Mouse (Mus musculus) frontal cortex, postnatal 36 days (tissue): ENCODE results near the gene Hapln1.

Experiments
- DNase-seq, 2 experiments: peaks; one replicate each; pipeline ENCODE4 v3.0.0; 2022; ENCODE audit warnings: low spot score in 2 of 2

Gene Hapln1

GRCm38 (mm10) chr13:89539205-89539886, at the start of gene Hapln1:
TSS of gene Hapln1 (plus strand) at chr13:89539796.
- peak; percentile 39 to 59 for DNase-seq

DNA sequence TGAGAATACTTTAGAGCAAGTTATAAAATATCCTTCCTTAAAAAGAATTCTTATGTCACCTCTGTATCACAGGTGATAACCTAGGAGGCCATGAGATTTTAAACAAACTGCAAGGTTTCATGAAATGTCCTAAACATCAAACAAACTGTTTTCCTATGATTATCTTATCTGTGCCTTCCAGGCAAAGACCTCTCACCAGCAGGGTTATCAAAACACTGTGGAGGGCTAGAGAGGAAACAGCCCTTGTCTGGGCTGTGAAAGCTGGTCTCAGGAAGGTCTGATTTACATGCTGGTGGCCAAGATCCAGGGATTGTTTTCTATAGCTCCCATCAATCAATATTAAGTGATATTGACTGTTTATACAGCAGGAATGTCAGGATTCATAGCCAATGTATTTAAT, 46.4 kb upstream of the Hapln1 start:
- DNase-seq: no peak

DNA sequence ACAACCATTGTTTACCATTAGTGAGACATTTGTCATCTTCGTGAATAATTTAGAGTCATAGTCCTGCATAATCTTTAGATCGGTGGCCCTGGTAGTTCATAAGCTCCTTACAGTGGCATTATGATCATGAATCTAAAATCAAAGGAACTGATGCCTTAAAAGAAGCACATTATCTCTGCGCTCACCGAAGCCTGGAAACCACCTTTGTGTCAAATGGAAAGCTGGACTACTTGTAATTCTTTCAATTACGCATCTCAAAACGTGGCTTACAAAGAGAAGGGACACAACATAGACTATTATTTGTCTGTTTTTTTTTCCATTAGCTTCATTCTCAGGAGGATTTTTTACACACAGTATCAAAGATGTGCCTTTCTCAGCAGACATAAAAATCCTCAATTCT, 45.9 kb upstream of the Hapln1 start:
- DNase-seq: no peak

- no peak for DNase-seq
Measured at GRCm38 (mm10) chr13:89496569-89496968, 43.0 kb upstream of the Hapln1 start.

GRCm38 (mm10) chr13:89499419-89499818, 40.2 kb upstream of the Hapln1 start:
- DNase-seq: no peak

- DNase-seq: no peak
Measured at GRCm38 (mm10) chr13:89521507-89521908, 18.1 kb upstream of the Hapln1 start.

DNA sequence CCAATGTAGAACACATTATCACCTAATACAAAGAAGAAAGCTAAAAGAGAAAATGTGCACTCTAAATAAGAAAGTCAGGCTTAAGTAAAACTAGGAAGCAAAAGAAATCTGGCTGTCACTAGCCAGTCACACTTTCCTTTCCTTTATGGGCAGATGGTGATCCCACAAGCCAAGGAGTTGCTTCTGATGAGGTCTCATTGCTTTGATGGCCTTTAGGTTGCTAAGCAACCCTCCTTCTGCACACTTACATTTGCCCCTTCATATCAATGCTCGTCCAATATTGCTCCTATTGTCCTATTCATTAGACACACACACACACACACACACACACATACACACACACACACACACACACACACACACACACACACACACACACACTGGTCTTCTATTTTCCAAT, 10.9 kb upstream of the Hapln1 start:
- no peak for DNase-seq

DNA sequence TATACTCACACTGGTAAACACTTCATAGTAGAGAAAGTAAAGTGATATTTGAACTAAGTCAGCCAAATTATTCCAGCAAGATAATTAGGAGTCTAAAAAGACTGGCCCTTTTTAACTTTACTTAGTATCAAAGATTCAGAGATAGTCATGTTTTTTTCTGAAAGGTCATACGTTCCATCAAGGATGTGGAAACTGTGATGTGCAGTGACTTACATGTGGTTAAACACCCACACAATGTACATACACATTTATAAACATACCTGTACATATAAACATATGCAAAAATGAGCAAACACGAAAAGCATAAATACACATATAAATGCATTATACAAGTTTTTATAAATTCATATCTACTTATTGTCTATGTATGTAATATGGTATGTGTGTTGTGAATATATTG, 9.2 kb upstream of the Hapln1 start:
- no peak for DNase-seq

DNA sequence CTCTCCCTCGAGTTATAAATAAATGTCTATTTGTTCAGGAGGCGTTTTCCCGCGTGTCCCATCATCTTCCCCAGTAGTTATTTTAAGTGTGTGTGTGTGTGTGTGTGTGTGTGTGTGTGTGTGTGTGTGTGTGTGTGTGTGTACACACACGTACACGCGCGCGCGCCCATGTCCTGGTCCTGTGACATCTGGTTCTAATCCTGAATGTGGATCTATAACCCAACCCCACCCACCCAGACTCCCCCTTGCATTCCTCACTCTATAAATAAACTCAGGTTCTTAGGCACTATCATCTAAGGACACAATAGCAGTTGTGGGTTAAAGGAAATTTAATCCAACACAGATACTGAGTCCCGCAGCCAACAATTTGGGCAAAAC, 280 bp downstream of the Hapln1 start:
- DNase-seq: no peak

GRCm38 (mm10) chr13:89540301-89540982, 846 bp downstream of the Hapln1 start:
- no peak for DNase-seq

DNA sequence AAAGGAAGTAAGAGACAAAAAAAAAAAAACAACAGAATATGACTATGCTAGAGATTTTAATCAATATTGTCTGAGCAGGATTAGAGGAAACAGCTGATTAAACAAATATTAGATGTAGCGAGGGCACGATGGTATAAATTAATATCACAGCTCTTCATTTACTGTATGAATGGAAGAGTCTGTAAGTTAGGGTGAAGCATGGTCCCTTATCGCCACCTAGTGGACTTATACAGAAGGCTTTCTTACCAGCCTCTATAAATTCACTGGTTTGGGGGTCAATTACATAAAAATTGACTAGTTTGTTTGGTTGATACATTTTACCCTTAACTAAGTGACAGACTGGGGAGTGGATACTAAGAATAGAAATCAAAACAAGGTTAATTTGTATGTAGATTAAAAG, 3.4 kb downstream of the Hapln1 start:
- peak in 1 of 2 experiments; percentile 61 for DNase-seq

DNA sequence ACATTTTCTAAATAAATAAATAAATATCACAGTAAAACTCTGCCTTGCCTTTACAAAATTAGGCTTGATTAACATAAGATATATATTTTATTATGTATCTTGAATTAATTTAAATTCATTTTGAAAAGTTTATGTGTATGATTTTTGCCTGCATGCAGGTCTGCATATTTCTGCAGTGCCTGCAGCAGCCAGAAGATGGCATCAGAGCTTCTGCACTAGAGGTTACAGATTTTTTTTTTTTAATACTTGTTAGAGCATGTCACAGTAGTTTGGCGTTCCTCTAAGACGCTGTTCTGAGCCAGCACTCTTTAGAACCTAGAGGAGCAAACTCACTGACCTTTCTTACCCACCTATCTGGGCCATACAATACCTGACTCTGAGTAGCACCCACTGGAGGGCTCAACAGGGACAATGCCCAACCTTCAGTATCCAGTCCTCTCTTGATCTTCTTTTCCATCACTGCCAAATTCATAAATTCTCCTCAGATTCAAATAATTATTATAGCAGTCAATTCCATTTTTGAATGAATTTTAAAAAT, 8.7 kb downstream of the Hapln1 start:
- peak; percentile 38 to 69 for DNase-seq

- no peak for DNase-seq
Measured at GRCm38 (mm10) chr13:89549507-89549906, 9.9 kb downstream of the Hapln1 start.

DNA sequence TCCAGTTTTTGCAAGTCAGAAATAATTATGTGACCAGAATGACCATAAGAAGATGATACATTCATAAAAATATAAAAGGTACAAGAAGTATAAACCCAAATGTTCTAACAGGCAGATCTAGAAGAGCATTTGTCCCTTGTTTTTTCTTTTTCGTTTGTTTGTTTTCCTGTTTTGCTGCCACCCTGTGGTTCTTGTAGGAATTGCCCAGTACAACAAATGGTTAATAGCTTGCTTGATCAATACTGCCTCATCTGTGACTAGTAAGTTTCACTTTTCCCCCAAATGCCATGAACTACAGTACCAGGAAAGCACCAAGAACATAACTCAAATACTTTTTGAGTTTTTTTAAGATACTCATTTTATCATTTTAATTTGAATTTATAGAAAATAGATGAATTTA, 11.9 kb downstream of the Hapln1 start:
- DNase-seq: no peak

DNA sequence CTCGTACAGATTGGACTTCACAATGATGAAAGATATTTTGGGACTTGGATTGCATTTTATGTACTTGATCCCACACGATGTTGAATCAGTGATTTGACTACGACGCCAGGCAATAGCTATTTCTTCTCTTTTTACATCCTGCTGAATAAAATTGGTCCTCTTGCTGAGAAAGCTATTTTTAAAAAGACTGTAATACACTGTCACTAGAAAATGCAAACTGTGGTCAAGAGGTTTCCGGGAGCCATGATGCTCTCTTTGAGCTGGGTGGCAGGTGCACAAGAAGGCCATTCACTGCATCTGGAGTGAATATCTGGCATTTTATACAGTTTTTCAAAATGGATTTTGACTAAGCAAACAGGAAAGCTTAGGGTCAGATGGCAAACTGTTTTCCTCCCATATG, 24.9 kb downstream of the Hapln1 start:
- no peak for DNase-seq

DNA sequence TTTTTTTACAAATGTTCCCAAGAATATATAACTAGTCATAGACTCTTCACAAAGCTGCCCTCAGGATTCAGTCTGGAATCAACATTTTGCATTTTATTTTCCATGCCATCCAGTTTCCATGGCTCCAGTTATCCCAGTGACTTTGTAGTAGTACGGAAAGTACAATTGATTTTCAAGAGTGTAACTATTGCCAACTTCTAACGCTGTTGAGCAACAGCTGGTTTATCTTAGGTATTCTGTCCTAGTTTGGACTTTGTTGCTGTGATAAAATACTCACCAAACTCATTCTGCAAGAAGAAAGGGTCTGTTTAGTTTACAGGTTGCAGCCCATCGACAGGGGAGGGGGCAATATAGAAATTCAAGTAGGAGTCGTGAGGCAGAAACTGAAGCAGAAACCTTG, 26.7 kb downstream of the Hapln1 start:
- DNase-seq: no peak

- no peak for DNase-seq
Measured at GRCm38 (mm10) chr13:89579115-89579514, 39.5 kb downstream of the Hapln1 start.

- no peak for DNase-seq
Measured at GRCm38 (mm10) chr13:89583138-89583746, 43.6 kb downstream of the Hapln1 start.

DNA sequence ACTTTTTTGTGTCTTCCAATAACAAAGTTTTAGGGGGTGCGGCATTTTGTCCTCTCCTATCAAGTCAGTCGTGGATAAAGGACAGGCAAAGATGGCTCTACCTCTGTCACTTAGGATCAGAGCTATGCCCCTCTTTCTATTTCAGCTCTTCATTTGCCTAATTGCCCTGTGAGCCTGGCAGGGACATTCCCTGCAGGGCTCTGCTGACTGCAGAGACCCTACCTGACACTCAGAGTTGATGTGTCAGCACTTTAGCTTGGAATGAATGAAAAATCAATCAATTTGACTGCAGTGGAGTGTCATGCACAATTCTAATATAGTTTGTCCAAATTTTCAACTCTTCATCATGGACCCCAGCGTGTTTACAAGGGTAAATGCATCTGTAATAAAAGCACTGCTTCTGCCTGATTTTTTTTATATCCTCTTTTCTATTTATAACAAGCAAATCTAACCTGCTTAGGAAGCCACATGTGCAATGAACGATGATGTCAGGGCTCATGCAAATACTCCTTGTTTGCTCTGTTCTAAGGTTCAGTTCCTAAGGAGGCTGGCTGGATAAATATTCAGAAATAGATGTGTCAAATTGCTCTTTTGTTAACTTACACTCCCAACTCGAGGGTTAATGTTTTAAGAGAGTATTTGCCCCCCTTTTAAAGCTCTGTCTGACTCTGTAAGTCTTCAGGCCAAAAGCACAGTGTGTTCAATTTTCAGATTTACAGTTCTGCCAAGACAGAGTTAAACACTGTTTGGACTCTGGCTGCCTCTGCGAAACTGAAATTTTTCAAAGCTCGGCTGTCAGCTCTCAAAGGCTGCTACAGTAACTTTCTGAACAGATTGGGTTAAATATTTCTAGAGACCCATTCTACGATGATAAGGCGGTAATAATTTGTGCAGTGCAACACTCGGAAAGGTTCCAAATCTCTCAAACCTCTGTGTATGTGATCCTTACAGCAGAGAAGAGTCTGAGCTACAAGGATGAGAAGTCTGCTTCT, 44.4 kb downstream of the Hapln1 start:
- no peak for DNase-seq

- no peak for DNase-seq
Measured at GRCm38 (mm10) chr13:89585144-89585543, 45.5 kb downstream of the Hapln1 start.

DNA sequence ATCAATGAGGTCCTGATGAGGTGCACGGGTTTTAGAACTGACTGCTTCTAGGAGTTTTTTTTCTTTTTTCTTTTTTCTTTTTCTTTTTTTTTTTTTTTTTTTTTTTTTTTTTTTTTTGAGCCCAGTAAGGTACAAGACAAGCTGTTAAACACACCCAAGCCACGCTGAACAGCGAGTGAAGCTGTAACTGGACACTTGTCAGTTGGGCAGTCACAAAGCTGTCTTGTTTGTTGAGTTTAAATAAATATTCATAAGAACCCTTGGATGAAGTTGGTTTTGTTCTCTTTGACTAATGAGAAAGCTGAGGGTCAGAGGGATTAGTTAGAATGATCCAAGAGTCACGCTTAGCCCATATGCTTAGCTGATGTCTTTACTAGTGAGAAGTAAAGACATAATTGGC, 55.5 kb downstream of the Hapln1 start:
- no peak for DNase-seq

DNA sequence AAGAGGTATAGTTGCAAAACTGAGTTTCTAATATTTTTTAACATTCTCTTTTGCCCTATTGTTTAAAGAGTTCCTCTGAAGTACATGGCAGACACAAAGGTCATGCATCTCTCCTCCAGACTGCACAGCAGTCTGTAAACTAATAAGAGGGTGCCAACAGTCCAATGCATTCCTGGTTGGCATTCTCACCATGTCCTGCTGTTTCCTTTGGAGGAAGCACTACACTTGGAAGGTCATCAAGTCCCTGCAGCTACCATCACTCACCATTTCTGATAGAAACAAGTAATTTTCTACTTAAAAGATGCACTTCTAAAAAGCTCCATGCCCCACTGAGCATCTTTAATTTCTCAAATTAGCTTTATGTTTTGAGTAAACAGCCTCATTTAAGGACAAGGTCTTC, 57.8 kb downstream of the Hapln1 start:
- no peak for DNase-seq
